Mouse (Mus musculus): ENCODE measurements around the gene Sh3d21.

The Sh3d21 gene

GRCm38 (mm10) chr4:126146974-126147532 lies 16.2 kb downstream of the Sh3d21 start:
- DNase-seq (ENCODE audit: low read depth, low spot score) = no peak

DNA sequence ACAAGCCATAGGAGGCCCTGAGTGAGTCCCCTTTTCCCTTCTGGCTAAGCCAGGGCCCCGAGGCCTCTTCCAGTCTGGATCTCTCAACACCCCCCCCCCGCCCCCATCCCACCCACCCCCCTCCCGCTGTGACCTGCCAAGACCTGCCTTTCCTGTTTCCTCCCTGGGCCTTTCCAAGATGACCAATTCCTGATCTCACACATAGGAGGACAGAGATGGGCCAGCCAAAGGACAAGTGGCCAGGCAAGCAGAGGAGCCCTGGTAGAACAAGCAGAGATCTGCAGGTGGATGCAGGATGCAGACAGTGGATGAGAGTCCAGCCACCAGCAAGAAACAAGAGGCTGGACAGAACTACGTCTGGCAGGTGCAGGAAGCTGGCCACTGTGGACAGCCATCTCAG lies 17.9 kb downstream of the Sh3d21 start:
- no peak for DNase-seq (ENCODE audit: low read depth, low spot score)

GRCm38 (mm10) chr4:126141021-126141420 lies 22.3 kb downstream of the Sh3d21 start:
- no peak for DNase-seq (ENCODE audit: low read depth, low spot score)

DNA sequence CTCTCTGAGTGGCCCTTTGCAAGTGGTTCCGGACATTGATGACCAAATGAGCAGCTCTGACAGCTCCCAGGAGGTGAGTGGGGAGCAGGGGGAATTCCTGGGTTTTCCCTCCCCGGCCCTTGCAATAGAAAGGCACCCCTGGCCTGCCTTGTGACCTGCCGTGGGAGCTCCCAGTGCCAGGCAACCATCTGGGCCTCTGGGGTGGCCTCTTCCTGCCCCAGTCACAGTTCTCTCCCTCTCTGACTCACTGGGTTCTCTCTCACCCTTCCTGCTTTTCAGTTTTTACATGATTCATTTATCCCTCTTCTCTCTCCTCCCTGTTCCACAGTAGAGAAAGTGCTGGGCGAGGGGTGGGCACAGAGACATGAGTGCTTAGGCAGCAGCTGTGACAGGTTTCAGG lies 25.5 kb downstream of the Sh3d21 start:
- no peak for DNase-seq (ENCODE audit: low read depth, low spot score)

GRCm38 (mm10) chr4:126134639-126135038 lies 28.7 kb downstream of the Sh3d21 start:
- no peak for DNase-seq (ENCODE audit: low read depth, low spot score)

GRCm38 (mm10) chr4:126134236-126134635 lies 29.1 kb downstream of the Sh3d21 start:
- DNase-seq (ENCODE audit: low read depth, low spot score) = no peak

DNA sequence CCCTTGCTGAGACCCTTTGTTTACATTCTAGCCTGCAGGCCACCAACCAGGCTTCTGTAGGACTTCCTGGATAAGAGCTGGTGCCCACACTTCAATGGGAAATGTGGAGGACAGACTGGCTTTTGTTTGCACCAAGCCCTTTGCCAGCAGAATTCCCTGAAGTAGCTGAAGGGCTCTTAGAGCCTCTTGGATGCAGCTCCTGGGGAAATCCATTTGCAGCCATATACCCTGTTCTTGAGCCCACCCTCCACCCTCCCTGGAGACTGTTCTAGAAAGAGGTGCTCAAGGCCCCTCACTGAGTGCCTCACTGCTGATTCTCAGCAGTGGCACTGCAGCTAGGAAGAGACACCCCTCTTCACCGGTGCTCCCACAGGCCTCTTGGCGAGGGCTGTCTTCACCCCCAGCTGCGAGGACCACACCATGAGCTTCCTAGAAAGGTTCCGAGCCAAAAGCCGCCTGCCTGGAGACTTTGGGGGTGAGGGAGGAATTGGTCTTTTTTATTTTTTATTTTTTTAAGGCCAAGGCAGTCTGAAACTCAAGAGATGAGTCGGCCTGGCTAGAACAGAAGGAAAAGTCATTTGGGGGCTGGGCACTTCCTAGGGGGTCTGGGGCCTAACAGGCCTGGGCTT lies 30.5 kb downstream of the Sh3d21 start:
- DNase-seq (ENCODE audit: low read depth, low spot score) = no peak

GRCm38 (mm10) chr4:126131290-126132121 lies 31.8 kb downstream of the Sh3d21 start:
- DNase-seq (ENCODE audit: low read depth, low spot score) = no peak

GRCm38 (mm10) chr4:126130502-126130901 lies 32.8 kb downstream of the Sh3d21 start:
- DNase-seq (ENCODE audit: low read depth, low spot score) = no peak

DNA sequence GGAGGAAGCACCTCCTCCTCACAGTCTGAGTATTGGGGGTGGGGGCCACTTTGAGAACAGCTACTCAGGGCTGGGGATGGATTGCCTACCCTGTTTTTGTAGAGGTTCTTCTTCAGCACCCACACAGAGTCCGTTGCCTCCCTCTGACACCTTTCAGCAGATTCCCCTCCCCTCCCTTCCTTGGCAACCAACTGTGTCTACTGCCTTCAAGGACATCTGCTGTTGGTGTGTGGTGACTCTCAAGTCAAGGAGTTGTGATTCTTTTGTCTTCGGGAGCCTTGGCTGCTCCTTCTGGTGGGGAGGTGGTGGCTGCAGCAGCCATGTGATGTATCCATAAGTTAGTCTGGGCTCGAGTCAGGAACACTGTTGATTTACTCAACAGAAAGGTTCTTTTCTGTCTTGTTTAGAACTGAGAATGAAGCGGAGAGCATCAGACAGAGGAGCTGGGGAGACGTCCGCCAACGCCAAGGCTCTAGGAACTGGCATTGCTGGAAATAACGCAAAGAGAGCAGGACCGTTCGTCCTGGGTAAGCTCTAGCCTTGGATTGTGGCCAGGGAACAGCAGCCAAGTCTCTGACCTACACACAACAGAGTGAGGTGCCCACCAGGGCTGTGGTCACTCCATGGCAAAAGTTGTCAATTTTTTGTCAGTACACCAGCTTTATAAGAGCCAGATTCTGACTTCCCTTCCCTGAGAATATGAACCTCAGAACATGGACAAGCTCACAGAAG lies 39.8 kb downstream of the Sh3d21 start:
- DNase-seq (ENCODE audit: low read depth, low spot score) = peak; percentile 39

DNA sequence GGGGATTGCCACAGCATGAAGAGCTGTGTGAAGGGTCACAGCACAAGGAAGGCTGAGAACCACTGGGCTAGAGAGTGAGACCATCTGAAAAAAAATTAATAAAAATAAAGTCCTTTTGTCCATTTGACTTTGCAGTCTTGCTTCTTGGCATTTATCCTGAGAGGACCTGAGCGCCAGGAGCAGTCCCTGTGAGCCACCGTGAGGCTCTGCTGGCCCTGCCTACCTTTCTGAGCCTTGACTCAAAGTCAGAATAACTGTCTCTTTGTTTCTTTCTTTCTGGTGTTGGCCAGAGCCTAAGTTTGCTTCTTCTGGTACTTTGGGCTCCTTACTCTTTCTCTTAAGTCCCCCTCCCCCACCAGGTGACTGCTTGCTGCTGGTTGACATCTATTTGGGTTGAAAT lies 42.8 kb downstream of the Sh3d21 start:
- no peak for DNase-seq (ENCODE audit: low read depth, low spot score)

- DNase-seq (ENCODE audit: low read depth, low spot score) = no peak
Measured at GRCm38 (mm10) chr4:126120052-126120451, 43.2 kb downstream of the Sh3d21 start.

GRCm38 (mm10) chr4:126119051-126119450 lies 44.2 kb downstream of the Sh3d21 start:
- DNase-seq (ENCODE audit: low read depth, low spot score) = no peak

DNA sequence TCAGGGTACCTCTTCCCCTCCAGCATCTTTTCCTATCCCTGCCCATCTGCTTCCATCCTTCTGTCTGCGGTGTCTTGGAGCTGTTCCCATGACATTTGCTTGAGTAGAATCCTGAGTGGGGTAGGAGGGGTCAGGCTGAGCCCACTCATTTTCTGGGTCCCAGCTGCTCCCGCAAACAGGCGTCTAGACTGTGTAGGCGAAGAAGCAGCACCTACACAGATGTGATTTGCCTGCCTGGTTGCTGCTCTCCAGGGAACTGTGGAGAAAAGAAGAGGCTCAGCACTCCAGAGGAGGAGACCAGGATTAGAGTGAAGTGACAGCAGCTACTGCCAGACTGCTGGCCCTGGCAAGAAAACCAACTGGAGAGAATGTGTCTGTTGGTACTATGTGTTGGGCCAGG lies 44.6 kb downstream of the Sh3d21 start:
- DNase-seq (ENCODE audit: low read depth, low spot score) = no peak

- DNase-seq (ENCODE audit: low read depth, low spot score) = no peak
Measured at GRCm38 (mm10) chr4:126117116-126117515, 46.2 kb downstream of the Sh3d21 start.

GRCm38 (mm10) chr4:126115871-126116521 lies 47.3 kb downstream of the Sh3d21 start:
- no peak for DNase-seq (ENCODE audit: low read depth, low spot score)

DNA sequence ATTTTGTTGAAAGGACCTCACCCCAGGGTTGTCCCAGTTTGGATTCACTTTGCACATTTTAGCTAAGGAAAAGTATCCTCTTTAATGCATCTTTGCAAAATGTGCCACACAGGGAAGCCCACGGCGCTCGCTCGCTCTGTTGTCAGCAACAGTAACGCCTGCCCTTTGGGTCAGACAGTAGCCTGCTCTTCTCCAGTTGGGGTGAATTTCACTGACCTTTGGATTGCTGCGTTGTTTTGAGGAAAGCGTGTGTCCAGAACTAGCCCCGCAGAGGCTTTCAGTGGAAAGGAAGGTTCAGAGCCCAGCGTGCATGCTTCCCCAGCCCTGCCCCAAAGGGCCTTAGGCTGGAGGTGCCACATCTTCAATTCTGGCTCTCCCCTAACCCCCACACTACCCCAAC lies 47.9 kb downstream of the Sh3d21 start:
- no peak for DNase-seq (ENCODE audit: low read depth, low spot score)

DNA sequence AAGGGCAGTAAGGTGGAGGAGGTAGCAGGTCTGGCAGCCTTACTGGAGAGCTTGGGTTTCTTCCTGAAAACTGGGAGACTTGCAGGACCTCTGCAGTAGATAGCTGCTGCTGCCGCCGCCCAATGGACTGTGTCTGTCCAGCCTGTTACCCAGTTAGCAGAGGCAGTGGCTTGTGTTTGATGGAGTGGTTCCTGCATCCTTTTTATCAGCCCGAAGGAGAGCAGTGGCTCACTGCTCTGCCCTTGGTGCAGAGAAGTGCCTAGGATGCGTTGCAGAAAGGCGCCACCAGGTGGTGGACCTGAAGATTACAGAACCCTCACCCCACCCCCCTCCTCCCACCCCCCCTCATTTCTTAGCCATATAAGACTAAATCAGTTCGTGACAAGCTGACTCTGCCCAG lies 49.3 kb downstream of the Sh3d21 start:
- peak; percentile 65 for DNase-seq (ENCODE audit: low read depth, low spot score)

DNA sequence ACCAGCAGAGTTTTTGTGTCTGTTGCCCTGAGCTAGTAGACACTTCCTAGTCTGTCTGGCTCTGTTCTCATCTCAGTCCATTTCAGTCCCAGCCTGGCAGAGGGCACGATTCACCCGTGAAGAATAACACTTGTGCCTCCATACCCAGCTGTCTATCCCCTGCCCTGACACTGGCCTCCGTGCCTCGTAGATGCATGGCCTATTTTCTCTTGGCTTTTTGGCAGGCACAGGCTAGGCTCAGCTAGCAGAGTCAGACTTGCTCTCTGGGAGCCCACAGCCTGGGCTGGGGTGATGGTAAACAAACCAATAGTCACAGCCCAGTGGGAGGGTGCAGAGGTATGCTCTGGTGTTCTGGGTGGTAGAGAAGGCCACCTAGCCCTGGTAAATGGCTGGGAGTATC lies 50.0 kb downstream of the Sh3d21 start:
- DNase-seq (ENCODE audit: low read depth, low spot score) = no peak

GRCm38 (mm10) chr4:126111153-126111549 lies 52.1 kb downstream of the Sh3d21 start:
- peak; percentile 89 for DNase-seq (ENCODE audit: low read depth, low spot score)

DNA sequence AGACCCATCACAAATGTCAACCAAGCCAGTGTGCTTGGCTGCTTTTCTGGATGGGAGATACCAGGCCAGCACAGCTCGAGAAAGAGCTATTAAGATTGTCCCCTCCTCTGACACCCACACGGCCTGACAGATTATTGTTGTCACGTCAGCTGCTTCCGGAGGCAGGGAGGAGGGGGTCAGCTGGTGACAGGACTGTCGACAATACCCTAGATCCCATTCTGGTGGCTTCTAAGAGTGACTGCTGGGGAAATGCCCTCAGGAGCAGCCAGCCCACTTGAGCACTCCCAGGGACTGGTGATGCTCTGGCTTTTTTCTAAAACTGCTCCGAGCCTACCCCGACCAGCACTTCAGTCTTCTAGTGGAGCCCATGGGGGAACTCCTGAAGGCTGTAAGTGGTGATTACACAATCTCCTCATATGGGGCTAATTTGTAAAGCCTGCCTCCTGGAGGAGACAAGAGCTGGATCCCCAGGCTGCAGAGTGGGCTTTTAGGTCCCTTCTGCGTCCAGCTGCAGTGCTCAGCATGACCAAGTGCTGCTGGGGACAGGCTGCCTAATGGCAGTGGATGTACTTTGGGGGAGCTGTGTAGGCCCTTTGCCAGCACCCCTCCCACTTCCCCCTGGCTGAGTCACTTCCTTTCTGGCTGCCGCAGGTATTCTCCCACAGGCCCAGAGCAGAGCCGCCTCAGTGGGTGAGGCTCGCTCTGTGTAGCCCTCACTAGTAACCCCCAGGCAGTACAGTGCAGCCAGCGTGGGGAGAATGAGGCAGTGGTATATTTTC lies 52.7 kb downstream of the Sh3d21 start:
- peak; percentile 76 for DNase-seq (ENCODE audit: low read depth, low spot score)
